Mouse (Mus musculus) E14TG2a.4 (cell line): Measurements from ENCODE around the gene Unc5b.

Experiments
- CTCF ChIP-seq: conservative IDR thresholded peaks from 2 replicates; pipeline ENCODE4 v1.5.1; 2014; ENCODE audit warnings: low read length
- NANOG ChIP-seq: IDR thresholded peaks from 2 replicates; pipeline ENCODE4 v1.6.1; 2014; ENCODE audit warnings: borderline replicate concordance, low read length, mixed read lengths
- POU5F1 ChIP-seq: IDR thresholded peaks from 2 replicates; pipeline ENCODE4 v1.6.1; 2014; ENCODE audit warnings: low read length, borderline replicate concordance

DNA sequence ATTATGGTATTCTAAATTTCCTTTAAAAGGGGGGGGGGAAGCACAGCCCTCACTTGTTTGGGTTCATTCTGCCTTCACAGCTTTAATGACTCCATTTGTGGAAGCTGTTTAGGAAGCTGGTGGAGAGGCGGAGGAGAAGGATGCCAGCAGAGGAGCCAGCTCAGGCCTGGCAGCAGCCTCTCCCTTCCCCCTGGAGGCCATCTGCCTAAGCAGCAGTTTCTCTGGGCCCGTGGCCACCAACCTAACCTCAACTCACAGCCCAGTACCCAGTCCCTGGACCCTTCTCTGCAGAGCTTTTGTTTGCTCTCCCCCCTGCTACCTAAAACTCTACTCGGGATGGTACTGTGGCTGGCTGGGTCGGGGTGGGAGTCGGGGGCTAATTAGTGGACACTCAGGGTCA lies 4.1 kb downstream of the Unc5b start:
- TF ChIP-seq CTCF = no peak
- no peak for TF ChIP-seq NANOG
- no peak for TF ChIP-seq POU5F1
